Mouse (Mus musculus) retina, embryonic 14.5 days (tissue): ENCODE measurements around the gene Cyp2s1.

ENCODE experiments used
- DNase-seq: peaks from one replicate; pipeline ENCODE4 v3.0.0-alpha.2; 2015; ENCODE audit warnings: low spot score

Cyp2s1 gene

DNA sequence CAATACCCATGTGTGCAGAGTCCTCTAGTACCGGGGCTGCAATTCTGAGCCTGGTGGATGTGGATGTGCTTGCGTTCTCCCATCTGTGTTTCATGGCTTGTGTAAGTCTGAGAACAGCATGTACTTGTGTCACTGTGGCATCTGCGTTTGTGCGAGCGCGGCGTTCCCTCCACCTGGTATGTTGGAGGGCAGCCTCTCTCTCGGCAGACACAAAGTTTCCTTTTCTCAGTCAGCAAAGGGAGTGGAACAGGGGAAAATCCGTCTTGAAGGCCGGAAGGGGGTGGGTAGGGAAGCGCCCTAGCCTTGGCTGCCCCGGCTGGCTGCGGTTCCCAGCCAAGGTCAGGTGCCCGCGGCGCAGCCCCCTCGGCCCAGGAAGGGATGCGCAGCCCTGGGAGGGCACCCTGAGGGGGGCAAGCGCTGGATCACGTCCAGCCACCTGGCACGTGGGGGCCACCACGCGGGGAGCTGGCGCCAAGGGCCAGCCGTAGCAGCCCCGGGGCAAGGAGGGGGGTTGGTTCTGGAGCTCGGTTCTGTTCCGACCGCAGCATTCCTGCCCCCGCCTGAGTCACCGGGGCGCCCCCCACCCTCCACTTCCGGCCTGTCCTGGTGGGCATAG is 35.3 kb downstream of the Cyp2s1 start:
- no peak for DNase-seq

DNA sequence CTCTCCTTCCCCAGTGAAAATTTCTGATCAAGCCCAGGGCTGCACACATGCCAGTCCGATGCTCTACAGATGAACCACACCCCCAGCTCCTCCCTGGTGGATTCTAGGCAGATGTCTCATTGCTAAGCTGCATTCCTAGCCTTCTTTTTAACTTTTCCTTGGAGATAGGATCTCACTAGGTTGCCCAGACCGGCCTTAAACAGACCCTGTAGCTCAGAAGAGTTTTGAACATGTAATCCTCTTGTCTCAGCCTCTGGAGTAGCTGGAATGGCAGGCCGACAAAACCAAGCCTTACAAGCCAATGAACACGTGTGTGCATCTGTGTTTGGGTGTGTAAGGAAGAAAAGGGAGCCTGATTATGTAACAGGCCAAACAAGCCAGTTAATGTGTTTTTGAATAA is 36.0 kb downstream of the Cyp2s1 start:
- no peak for DNase-seq

- no peak for DNase-seq
These were observed 36.7 kb downstream of the Cyp2s1 start for GRCm38 (mm10) chr7:25780021-25780420.

- no peak for DNase-seq
These were observed 48.5 kb downstream of the Cyp2s1 start for GRCm38 (mm10) chr7:25768229-25768628.

DNA sequence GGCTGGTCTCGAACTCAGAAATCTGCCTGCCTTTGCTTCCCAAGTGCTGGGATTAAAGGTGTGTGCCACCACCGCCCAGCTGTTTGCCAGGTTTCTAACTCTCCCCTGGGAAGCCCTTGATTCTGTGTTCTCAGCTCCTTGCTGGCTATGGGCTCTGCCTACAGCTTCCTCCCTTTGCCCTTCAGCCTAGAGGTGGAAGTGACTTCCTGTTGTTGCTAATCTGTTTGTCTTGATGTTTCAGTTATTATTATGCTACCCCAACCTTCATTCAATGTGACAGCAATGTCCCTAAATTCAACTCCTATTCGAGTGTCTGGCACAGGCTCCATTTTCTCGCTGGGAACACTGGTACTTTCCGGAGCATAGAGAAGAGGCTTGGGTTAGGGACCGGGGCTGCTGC is 50.6 kb downstream of the Cyp2s1 start:
- DNase-seq = no peak

- no peak for DNase-seq
These were observed 52.5 kb downstream of the Cyp2s1 start for GRCm38 (mm10) chr7:25764221-25764620.

DNA sequence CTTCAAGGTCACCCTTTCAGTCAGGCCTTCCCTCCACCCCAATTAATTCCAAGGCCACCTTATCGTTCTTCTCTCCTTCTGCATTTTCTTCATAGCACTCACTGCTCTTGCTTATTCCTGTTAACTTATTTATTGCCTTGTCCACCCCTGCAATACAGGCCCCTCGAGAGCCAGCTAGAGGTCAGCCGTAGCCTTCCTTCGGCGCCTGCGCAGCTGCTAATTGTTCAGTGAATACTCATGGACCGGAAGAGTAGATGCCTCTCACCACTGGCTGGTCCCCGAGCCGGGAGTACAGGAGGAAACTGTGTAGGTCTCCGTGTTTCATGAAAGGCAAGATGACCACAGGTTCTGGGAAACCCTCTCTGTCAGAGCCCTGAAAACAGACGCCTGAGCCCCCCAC is 53.0 kb downstream of the Cyp2s1 start:
- peak; percentile 62 for DNase-seq

GRCm38 (mm10) chr7:25761354-25761753 is 55.4 kb downstream of the Cyp2s1 start:
- no peak for DNase-seq

- peak; percentile 94 for DNase-seq
These were observed 60.7 kb downstream of the Cyp2s1 start for GRCm38 (mm10) chr7:25756011-25756410.

GRCm38 (mm10) chr7:25755468-25755833 is 61.3 kb downstream of the Cyp2s1 start:
- no peak for DNase-seq

DNA sequence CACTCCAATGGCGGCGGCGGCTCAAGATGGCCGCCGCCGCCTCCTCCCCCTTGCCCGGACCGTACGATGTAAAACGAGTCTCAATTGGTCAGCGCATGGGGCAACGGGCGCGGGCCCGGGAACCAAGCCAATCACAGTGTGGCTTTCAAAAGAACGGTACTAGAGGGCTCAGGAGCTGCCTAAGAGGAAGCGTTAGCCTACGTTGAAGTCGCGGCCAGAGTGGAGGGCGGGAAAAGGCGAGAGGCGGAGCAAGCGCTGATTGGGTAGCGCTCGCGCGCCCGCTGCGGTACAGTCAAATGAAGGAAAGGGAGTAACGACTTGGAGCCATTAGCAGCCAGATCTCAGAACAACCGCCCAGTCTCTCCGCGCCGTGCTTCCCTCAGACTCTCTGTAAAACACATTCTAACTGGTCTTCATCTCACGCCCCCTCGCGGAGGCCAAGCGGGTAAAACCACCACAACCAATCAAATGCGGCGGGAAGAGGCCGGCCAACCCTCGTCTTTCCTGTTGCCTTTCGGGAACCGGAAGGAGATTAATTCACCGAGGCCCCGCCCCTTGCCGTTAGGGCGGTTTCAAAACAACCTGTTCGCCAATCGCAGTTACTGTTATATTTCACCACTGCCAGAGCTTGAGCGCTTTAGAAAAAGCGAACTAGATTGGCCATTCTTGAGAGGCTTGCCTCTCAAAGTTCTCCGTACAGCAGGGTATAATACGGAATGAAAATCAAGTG is 61.8 kb downstream of the Cyp2s1 start, which contains the start of gene Hnrnpul1:
TSS of gene Hnrnpul1 (minus strand) at position 20 of the 730 bp plus-strand sequence.
- peak; percentile 99 for DNase-seq

DNA sequence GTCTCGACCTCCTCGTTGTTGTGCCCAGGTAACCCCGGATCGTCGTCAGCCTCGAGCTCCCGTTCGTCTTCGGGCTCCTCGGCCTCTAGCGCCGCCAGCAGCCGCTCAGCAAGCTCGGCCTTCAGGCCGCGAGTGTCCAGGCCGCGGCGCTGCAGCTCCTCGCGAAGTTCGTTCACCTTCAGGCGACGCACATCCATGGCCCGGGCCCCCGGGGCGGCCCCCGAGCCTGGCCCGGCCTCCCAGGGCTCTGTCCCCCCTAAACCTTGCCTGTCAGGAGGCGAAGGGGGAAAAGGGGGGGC is 62.3 kb downstream of the Cyp2s1 start:
- DNase-seq = no peak

- DNase-seq = peak; percentile 21
These were observed 62.9 kb downstream of the Cyp2s1 start for GRCm38 (mm10) chr7:25753643-25754438.

GRCm38 (mm10) chr7:25753076-25753475 is 63.6 kb downstream of the Cyp2s1 start:
- no peak for DNase-seq
